Mouse (Mus musculus) heart, postnatal 4 days (tissue): Measurements from ENCODE around the gene Prmt7. TPM values are rescaled to one million over a fixed set of nuclear protein-coding genes. Genes with fewer than 3 reads are reported as not detected.
"Not testable (repeated sequence)": the region's sequence is repeated elsewhere in the genome, so short reads cannot be mapped to it uniquely, and the experiment has no call there.

ENCODE experiments used
- DNase-seq: peaks from one replicate; pipeline ENCODE4 v3.0.0; 2021
- total RNA-seq, 2 experiments: library from RNA; stranded (reverse); gene quantifications; 2 replicates each; pipeline ENCODE4 v1.2.3; 2021

Prmt7 gene
- 10 to 100 TPM; 24.1 to 25.5 TPM for total RNA-seq

DNA sequence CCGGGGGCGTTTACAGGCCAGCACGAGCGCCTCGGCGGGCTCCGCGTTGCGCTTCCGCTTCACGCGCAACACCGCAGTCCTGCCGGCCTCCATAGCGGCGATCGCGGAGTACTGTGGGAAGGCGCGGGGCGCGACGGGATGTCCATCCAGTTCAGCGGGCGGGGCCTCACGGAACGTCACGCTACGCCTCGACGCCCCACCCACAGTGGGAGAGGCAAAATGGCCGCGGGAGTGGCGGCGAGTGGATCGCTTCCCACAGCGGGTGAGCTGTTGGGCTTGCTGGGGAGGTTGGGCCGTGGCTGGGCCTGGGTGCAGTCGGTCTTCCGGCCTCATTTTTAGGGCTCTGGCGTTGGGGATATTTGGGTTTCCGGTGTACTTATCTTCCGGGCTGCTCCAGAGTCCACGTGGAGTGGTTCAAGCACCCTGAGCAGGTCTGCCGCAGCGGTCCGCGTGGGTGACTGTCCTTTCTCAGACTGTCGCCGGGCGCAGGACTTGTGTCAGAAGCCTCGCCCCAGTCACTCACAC lies at the start of gene Prmt7, which contains the start of gene Slc7a6os:
Gene Prmt7, plus strand, starts transcription at position 116 of the 525 bp plus-strand sequence.
Gene Slc7a6os, minus strand, starts transcription at position 115 of the 525 bp plus-strand sequence.
- peak; percentile 97 for DNase-seq

DNA sequence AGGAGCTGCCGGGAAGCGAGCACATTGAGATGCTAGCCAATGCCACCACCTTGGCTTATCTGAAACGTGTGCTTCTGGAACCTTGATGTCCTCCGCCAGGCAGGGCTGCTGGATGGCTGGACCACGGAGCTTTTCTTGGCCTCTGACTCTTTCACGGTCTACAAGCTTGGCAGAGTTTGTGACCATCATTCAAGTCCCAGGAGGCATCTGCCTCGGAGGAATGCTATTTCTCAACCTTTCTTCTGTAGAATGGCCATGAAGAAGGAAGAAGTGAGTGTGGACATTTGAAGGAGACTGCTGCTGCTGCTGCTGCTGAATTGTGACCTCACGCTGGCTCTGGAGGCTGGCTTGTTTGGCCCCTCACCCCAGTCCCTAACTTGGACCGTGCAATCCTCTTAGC lies 47.5 kb upstream of the Prmt7 start:
- no peak for DNase-seq

DNA sequence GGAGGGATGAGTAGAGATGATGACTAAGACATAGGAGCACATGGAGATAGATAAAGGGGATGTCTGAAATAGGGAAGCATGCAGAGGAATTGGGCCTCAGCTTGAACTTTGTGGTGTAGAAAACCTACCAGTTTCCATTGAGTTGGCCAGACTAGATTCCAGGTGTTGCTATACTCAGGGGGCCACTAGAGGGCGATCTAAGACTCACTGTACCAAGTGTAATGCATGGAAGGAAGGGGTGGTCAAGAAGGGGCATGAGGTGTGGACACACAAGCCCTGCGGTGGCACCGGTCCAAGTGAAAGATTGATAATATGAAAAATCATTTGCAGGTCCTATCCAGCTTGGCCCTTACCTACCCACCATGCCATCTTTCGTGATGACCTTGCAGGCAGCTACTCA lies 45.3 kb upstream of the Prmt7 start:
- DNase-seq = peak; percentile 78

DNA sequence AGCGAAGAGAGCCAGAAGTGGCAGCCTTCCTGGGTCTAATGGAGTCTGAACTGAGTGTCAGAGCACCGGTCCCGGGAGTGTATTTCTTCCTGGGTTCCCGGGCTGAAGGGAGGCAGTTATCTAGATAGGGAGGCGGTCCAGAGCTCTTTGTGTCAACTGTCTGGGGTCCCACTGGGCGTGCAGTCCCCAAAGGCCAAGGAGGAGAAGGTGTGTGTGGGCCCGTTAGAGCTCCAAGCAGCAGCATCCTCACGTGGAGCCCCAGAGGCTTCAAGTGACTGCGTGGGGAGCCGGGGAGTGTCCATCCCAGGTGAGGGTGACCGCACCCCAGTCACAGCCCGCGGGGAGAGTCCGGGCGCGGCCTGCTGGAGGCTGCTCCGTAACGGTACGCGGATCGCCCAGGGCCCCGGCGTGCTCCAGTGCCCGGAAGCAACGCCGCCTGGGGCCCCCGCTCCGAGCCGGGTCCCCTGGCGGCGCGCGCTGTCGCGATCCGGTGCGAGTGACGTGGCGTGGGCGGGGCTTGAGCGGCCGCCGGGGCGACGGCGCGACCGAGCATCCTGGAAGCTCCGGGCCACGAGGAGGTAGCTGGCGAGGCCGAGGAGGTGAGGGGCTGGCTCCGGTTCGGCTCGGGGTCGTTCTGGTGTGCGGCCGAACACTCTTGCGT lies 42.2 kb upstream of the Prmt7 start, which contains the start of gene Slc7a6:
Gene Slc7a6, plus strand, starts transcription at position 502 of the 661 bp plus-strand sequence.
- peak; percentile 85 for DNase-seq

DNA sequence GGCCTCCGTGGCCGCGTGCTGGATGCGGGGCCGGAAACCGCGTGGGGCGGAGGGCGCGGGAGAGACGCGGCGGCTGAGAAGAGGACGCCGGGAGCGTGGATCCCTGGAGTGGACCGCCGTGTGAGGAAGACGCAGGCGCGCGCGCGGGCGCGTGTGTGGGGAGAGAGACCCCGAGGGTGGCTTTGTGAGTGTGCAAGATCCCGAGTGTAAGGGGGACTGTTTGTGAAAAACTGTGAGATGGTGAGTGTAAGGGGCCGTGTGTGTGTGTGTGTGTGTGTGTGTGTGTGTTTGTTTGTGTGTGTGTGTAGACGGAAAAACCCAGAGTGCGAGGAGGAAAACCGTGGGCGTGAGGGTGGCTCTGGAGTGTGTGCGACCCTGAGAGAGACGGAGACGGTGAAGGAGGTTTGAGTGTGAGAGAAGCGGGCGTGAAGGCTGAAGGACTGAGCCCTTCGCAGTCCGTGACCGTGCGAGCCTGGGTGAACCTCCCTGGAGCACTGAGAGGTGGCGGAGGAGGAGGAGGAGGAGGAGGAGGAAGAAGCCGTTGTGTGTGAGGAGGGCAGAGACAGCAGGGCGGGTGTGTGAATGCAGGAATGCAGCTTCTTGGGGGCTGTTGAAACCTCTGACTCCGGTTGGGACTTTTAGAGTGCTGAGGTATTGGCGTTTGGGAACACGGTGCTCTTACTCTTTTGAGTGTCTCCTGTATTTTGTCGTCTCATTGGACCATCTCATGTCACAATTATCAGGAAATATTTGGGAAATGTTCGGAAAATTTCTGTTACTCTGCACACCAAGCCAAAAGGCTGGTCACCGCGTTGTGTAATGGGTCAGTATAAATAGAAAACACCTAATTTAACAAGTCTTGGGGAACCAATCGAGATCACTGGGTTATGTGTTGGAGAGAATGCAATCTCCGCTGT lies 41.5 kb upstream of the Prmt7 start:
- peak; percentile 41 for DNase-seq

DNA sequence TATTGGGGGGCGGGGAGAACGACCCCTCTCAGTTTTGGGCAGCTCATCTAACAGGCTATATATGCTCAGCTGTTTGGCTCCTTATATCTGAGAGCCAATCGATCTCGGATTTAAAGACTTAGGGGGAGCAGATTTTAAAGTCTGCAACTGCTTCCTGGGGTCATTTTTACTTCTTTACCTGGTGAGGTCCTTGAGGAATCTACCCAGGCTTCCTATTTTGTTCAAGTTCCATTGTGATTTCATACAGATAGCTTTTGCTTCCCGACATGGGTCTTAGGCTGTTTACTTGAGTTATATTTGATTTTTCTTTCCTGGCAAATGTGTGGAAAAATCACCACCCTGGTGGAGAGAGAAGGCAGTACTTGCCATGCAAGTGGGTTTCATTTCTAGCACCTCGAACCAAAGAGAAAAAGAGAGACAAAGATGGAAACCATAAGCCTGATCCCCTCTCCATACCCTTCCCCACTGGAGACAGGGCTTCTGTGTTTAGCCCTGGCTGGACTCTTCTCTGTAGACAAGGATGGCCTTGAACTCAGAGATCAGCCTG lies 40.7 kb upstream of the Prmt7 start:
- DNase-seq = no peak

DNA sequence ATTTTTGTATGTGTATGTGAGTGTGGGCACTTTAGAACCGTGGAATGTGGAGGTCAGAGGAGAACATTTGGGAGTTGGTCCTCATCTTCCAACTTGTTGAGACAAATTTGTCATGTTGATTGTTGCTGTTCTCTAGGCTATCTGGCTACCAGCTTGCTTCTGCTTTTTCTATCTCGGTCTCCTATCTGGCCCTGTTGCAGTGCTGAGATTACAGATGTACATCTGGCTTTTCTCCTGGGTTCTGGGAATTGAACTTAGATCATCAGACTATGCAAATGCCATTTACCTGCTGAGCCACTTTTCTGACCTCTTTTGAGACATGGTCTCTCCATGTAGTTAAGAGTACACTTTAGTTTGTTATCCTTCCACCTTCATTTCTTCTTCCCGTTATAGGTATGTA lies 37.2 kb upstream of the Prmt7 start:
- DNase-seq = no peak

DNA sequence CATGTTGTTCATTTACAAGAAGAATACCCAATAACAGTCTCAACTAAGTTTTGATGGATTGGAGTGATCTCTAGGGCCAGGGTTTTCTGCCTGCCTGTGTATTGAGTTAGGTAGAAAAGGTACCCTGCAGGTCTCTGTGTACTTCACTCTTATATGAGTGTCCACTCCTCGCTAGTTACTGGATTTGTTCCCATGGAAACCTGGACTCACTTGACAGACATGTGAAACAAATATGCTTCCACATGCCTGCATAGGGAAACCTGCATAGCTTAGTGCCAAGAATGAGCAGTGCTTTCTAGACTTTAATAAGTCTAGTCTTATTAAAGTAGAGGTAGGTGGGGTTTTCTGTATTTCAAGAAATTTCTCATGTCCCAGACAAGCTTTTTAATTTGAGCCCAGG lies 33.8 kb upstream of the Prmt7 start:
- DNase-seq = no peak

DNA sequence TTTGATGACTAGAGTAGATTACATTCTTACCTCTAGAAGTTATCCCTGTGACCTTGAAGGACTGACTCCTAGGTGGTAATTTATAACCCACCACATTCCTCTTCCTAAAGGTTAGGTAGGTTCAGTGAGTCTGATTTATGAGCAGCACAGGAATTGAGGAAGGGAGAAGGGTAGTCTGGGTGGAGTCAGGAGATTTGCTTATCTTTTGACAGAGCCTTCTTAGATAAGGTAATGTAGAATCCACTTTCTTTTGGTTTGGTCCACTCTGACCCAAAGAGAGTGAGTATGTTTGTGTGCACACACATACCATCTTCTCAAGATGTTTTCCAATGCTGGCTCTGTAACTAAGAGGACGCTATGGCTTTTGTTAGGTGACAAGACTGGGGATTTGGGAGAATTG lies 33.1 kb upstream of the Prmt7 start:
- DNase-seq = no peak

DNA sequence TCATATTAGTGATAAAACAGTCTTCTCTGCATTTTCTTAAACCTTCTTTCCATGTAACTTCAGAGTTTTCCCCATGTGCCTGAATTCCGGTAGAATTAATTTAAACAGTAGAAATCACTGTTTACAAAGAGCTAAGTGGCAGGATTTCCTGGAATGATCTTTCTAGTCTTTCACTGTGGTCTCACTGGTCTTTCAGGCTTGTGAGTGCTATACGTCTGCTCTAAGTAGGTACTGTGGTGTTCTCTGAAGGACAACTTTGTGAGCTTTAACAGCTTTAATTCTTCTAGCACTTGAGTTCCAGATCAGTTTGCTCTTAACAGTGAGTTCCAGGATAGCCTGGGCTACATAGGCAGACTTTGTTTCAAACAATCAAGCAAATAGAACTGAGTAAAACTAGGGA lies 32.3 kb upstream of the Prmt7 start:
- no peak for DNase-seq

DNA sequence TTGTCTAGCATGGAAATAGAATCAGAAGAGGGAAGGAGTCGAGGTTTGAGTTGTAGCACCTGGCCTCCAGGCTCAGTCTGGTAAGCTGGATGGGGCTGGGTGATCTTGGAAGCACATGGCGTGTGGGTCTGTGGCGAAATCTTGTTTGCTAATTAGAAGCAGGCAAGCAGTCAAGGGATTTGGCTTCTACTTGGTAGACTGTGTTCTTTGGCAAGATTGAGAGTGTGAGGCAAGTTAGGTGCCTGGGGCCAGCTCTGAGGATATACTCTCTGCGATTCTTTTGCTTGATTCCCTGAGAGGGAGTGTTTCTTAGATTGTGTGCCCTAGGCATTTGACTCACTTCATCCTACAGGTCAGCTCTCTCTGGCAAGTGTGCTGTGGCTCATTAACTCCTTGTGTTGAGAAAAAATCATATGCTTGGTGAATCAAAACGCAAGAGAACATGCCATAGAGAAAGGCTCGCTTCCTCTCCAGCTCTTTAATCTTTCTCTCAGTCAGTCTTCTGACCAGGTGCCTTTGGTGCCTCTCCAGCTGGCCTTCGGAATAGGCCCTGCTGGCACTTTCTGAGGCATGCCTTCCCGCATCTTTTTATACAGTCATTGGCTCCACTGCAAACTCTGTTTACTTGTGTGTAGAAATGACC lies 25.0 kb upstream of the Prmt7 start:
- DNase-seq = peak; percentile 19

DNA sequence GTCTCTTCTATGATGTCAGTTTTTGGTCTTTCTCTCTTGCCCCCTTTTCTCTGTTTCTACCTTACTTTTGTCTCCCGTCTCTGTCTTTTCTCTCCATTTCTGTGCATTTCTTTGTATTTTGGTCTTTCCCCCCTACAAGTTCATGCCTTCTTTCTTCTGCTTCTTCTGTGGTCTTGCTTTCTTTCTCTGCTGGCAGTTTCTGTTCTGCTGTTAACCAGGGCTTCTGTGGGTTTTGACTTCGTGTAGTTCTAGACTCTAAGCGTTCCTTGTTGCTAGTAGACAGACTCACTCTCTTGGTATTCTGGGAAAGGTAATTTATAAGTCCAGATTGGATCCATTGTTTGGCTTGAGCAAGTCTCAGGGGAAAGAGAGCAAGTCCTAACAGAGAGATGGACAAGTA lies 24.3 kb upstream of the Prmt7 start:
- DNase-seq = no peak

DNA sequence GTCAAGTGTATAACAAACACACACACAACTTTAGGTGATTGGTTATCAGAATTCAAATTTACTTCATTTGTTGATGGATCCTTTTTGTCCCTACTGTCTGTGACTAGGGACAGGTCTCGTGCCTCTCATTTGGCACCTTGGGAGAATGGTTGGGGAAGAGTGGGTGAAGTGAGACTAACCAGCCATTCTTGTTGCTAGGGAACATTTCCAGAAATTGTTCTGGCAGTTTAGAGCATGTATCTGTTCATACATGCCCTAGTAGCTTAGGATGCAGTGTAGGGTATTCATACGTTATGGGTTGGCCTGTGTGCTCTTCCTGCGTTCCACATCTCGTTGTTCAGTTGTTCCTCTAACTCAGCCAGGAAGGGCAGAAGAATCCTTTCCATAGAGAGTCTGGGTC lies 21.6 kb upstream of the Prmt7 start:
- DNase-seq = no peak

DNA sequence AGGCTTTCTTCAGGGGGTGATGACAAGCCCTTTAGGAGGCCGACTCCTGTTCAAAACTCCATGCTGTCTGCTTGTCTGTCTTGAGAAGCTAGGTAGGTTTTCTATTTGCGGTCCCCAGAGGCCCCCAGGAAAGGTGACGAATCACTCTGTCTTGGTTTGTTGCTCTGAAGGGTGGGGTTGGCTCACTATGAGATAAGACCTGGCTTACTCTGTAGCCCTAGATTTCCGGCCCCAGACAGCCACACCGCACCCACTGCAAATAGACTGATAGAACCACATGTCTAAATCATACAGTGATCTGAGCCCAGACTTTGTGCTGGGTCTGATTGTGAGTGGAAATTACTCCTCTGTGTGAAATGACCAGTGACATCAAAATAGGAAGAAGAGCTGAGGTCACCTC lies 19.1 kb upstream of the Prmt7 start:
- no peak for DNase-seq

DNA sequence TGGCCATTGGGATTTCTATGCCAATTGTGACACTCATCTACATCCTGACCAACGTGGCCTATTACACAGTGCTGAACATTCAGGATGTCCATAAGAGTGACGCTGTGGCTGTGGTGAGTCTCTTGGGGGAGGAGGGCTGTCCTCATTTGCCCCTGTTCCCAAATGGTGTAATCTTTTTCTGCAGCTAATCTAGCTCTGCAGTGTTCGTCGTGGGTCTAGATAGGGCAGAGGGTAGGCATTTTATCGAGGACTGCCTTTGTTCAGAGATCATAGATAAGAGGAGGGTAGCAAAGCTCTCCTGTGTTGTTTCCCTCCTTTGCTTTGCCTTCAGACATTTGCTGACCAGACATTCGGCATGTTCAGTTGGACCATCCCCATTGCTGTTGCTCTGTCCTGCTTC lies 17.6 kb upstream of the Prmt7 start:
- DNase-seq = no peak

DNA sequence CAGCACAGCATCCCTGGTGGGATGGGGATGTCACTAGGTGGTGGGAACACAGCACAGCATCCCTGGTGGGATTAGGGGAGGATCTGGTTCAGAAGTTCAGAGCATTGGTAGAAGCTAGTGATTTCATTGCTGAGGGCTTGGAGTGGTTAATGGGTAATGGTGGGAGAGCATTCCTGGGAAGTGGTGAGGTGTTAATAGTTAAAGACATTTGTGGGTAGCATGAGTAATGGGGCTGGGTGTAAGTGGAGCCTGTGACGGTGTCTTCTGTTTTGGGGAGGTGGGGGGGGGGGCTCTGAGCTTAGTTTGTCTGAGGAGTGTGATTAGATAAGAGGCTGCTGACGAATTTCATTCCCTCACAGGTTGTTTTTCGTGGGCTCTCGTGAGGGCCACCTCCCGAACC lies 16.7 kb upstream of the Prmt7 start:
- no peak for DNase-seq

DNA sequence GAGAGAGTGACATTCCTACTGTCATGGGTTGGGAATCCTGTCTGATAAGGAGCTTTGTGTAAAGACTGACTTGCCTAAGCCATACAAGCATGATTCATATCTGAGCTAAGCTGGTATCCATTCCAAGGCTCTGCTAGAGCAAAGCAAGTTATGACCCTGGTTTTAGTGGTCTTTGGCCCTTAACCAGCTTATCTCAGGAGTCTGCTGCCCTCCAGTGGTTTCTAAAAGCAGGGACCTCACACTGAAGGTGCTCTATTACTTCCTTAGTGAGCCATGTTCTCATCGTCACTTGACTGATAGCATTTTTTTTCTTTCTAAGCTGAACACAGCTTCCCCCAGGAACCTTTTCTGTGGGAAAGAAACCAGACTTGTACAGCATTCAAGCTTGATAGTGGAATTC lies 12.0 kb upstream of the Prmt7 start:
- peak; percentile 43 for DNase-seq

DNA sequence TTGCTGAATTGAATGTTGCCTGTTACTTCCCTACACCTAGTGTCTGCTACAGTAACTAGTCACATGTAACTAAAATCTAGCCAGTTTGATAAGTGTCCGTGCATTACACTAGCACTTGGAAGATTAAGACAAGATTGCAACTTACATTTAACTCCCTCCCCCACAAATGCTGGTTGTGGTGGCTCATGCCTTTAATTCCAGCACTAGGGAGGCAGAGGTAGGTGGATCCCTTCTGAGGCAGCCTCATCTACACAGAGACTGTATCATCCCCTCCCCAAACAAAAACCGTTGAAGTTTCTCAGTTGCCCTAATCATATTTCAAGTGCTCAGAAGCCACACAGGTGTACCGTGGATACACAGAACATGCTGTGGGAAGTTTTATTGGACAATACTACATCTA lies 11.1 kb upstream of the Prmt7 start:
- DNase-seq = not testable (repeated sequence)

DNA sequence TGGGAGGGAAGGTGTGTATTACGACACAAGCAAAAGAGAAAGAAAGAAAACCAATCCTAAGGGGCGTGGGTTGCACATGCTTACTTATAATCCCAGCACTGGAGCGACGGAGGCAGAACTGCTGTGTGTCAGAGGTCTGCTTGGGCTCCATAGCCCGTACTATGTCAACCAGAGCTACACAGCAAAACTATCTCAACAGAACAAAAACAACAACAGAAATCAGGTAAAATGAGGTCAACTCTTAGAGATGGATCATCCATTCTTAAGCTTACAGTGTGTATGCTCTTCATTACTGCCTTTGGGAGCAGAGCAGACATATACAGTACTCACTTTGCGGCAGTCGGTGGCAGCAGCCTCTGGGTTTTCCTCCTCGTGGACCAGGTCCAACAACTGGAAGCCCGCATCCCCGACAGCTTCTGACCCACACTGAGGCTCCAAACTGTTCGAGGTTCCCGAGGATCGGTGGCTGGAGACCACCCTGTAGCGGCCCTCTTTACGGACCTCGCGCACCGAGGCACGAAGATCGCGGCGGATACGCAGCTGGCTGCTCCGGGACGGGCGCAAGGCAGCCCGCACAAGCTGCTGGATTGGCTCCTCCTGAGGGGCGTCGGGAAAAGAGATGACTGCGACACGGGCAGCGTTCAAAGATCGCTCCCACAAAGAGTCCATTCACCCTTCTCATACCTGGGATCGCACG lies 553 bp upstream of the Prmt7 start:
- DNase-seq = peak; percentile 51

DNA sequence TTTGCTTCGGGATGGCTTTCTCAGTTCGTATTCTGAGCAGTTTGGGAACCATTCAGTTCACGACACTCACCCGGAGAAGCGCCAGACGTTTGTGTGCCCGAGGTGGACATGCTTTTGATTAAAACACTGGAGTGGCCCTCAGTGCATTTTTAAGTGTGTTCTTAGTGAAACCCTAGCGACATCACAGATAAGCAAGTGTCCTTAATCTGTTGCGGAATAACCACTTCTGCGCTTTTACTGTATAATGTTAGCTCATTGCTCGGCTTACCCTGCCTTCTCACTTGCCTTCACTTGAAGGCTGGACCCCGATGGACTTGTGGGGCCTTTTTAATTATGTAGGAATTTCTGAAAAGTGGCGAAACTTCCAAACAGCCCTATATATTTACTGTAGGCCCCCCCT lies 685 bp downstream of the Prmt7 start:
- no peak for DNase-seq

DNA sequence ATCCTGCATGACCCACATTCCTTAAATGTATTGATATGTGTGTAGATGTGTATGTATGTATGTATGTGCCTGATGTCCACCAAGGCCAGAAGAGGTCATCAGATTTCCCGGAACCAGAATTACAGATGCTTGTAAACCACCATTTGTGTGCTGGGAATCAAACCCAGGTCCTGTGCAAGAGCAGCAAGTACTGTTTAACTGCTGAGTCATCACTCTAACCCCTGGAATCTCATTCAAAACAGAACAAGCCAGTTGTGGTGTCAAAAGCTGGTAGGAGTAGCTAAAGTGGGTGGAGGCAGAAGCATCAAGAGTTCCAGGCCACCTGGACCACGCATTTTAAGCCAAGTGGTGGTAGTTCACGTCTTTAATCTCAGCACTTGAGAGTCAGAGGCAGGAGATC lies 3.2 kb downstream of the Prmt7 start:
- no peak for DNase-seq

DNA sequence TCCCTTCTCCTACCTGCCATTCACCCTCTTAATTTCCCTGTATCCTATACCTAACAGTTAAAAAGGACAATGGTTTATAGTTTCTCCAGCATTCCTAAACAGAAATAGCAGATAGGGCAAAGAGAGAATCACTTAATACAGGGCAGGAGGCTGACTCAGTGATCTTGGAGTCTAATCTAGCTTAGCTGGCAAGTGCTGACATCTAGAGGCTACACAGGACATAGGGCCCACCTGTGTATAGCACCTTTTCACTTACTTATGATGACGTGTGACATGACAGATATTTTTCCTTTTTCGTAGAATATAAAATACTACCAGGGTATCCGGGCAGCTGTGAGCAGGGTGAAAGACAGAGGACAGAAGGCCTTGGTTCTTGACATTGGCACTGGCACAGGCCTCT lies 8.9 kb downstream of the Prmt7 start:
- DNase-seq = no peak
